Mouse (Mus musculus): ENCODE measurements around the gene Klrb1b. TPM values are rescaled to one million over a fixed set of nuclear protein-coding genes. Genes with fewer than 3 reads are reported as not detected.
"Not testable (repeated sequence)": the region's sequence is repeated elsewhere in the genome, so short reads cannot be mapped to it uniquely, and the experiment has no call there.

Klrb1b gene
- polyA plus RNA-seq, 1 experiment from 2014 or later, result 0.46 TPM

GRCm38 (mm10) chr6:128798772-128799143, 27.4 kb downstream of the Klrb1b start:
- peaks cover 14% of the 10 kb centered on the region for H3K4me1 ChIP-seq (ENCODE audit: control insufficient read depth, low read depth, low read length)
- H3K9me3 ChIP-seq (replicated peaks; ENCODE audit: control insufficient read depth, low read length); H3K27me3 ChIP-seq (ENCODE audit: control insufficient read depth, insufficient read depth, low read depth, low read length); H3K36me3 ChIP-seq (ENCODE audit: control insufficient read depth, insufficient read depth): not testable (repeated sequence)
- peak overlapping the region; percentile 73 for H3K9ac ChIP-seq (ENCODE audit: low read depth, low read length)
- peak overlapping the region; percentile 84 for H3K4me2 ChIP-seq (ENCODE audit: low read depth, low read length)
- peak overlapping the region; percentile 73 for H3K4me3 ChIP-seq (ENCODE audit: low read depth, low read length)
- H3K27ac ChIP-seq (ENCODE audit: low read length), result peak overlapping the region; percentile 70
- 0% methylated on average over 20 of the region's 20 CpGs for WGBS (ENCODE audit: insufficient replicate concordance)
- ATAC-seq (ENCODE audit: low read depth), result peak; percentile 48

DNA sequence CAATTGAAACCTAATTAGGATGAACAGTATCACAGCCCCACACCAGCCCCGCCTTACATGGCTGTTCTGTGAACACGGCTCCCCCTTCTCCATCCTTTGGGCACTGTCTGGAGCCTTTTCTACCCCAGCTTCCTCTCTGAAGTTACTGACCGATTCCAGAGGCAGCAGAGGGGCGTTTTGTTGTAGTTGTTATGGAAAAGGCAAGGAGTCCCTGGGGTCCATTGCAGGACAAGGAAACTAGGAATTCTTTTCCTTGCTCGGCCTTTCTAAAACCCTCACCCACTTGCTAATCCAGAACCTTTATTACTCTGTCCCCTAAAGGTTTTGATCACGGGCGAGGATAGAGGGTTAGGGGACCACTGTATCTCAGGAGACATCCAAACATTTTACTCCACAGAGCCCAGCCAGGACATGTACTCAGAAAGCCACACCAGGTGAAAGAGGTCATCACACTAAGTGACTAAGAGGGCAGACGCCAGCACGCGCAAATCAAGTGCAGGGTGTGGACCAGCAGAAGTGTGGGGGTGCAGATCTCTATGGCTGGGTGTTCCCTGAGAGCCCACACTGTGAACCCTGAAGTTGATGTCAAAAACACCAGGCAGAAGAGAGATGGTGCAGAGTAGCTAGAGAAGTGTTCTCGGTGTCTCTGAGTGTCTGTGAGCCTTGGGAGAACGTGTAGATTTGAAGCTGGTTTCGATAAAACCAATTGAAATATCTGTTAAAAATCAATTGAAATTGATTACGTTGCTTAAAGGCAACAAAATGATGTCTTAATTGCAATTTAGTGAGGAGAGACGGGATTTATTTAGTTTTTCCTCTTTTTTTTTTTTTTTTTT, 28.0 kb downstream of the Klrb1b start:
- Histone ChIP-seq H3K27me3 (ENCODE audit: control insufficient read depth, insufficient read depth, low read depth, low read length) (no peaks in the 10 kb centered on the region), H3K4me2 (ENCODE audit: low read depth, low read length) (peak overlapping the region; percentile 84), H3K27ac (ENCODE audit: low read length) (0 out of 2 replicates have a peak overlapping the region, but pooled peaks have one; percentile 15), H3K9ac (ENCODE audit: low read depth, low read length) (peak overlapping the region; percentile 30; the same call in 1 of the 2 replicates), H3K4me3 (ENCODE audit: low read depth, low read length) (peak overlapping the region; percentile 73), H3K36me3 (ENCODE audit: control insufficient read depth, insufficient read depth) (no peaks in the 10 kb centered on the region), H3K4me1 (ENCODE audit: control insufficient read depth, low read depth, low read length) (peaks cover 14% of the 10 kb centered on the region), H3K9me3 (replicated peaks; ENCODE audit: control insufficient read depth, low read length) (no peaks in the 10 kb centered on the region)
- 17% methylated on average over 15 of the region's 15 CpGs for WGBS (ENCODE audit: insufficient replicate concordance)
- no peak for ATAC-seq (ENCODE audit: low read depth)

DNA sequence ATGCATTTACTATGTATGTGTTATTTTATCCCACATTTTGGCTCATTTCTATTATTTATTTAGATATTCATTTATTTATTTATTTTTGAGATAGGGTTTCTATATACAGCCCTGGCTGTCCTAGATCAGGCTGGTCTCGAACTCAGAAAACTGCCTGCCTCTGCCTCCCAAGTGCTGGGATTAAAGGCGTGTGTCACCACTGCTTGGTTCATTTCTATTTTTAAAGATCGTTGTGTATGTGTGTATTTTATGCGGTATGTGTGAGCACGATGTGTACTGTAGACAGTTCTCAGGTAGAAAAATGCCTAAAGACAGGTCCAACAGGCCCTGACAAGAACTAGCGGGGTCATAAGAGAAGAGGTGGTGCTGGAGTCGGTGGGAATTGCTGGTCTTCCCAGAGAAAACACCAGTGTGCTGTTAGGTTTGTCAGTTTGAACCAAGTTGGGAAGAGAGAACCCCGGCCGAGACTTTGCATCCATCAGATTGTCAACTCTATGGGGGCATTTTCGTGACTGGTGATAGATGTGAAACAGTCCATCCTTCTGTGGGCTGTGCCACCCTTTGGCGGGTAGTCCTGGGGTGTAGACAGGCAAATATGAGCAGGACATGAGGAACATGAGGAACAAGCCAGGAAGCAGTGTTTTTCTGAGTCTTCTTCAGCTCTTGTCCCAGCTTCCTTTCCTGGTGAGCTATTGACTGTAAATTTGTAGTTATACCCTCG, 28.8 kb downstream of the Klrb1b start:
- no peak overlapping the region for H3K4me3 ChIP-seq (ENCODE audit: low read depth, low read length)
- no peak overlapping the region for H3K9ac ChIP-seq (ENCODE audit: low read depth, low read length)
- no peak overlapping the region for H3K27ac ChIP-seq (ENCODE audit: low read length)
- no peak for ATAC-seq (ENCODE audit: low read depth)
- H3K4me1 ChIP-seq (ENCODE audit: control insufficient read depth, low read depth, low read length), result peaks cover 10% of the 10 kb centered on the region
- peak overlapping the region; percentile 84; the same call in 1 of the 2 replicates for H3K4me2 ChIP-seq (ENCODE audit: low read depth, low read length)
- no peaks in the 10 kb centered on the region for H3K36me3 ChIP-seq (ENCODE audit: control insufficient read depth, insufficient read depth)
- H3K9me3 ChIP-seq (replicated peaks; ENCODE audit: control insufficient read depth, low read length), result no peaks in the 10 kb centered on the region
- WGBS (ENCODE audit: insufficient replicate concordance), result 63% methylated on average over 12 of the region's 12 CpGs
- no peaks in the 10 kb centered on the region for H3K27me3 ChIP-seq (ENCODE audit: control insufficient read depth, insufficient read depth, low read depth, low read length)

GRCm38 (mm10) chr6:128796321-128796955, 29.7 kb downstream of the Klrb1b start:
- WGBS (ENCODE audit: insufficient replicate concordance), result 31% methylated on average over 8 of the region's 8 CpGs
- Histone ChIP-seq H3K9me3 (replicated peaks; ENCODE audit: control insufficient read depth, low read length) (no peaks in the 10 kb centered on the region), H3K27me3 (ENCODE audit: control insufficient read depth, insufficient read depth, low read depth, low read length) (no peaks in the 10 kb centered on the region), H3K4me2 (ENCODE audit: low read depth, low read length) (no peak overlapping the region), H3K9ac (ENCODE audit: low read depth, low read length) (no peak overlapping the region), H3K4me1 (ENCODE audit: control insufficient read depth, low read depth, low read length) (peaks cover 10% of the 10 kb centered on the region), H3K27ac (ENCODE audit: low read length) (no peak overlapping the region), H3K4me3 (ENCODE audit: low read depth, low read length) (no peak overlapping the region), H3K36me3 (ENCODE audit: control insufficient read depth, insufficient read depth) (no peaks in the 10 kb centered on the region)
- no peak for ATAC-seq (ENCODE audit: low read depth)

GRCm38 (mm10) chr6:128793734-128794133, 32.4 kb downstream of the Klrb1b start:
- Histone ChIP-seq H3K27ac (ENCODE audit: low read length) (no peak overlapping the region), H3K4me3 (ENCODE audit: low read depth, low read length) (no peak overlapping the region), H3K36me3 (ENCODE audit: control insufficient read depth, insufficient read depth) (no peaks in the 10 kb centered on the region), H3K4me2 (ENCODE audit: low read depth, low read length) (no peak overlapping the region), H3K27me3 (ENCODE audit: control insufficient read depth, insufficient read depth, low read depth, low read length) (no peaks in the 10 kb centered on the region), H3K9me3 (replicated peaks; ENCODE audit: control insufficient read depth, low read length) (no peaks in the 10 kb centered on the region), H3K4me1 (ENCODE audit: control insufficient read depth, low read depth, low read length) (peaks cover 7% of the 10 kb centered on the region), H3K9ac (ENCODE audit: low read depth, low read length) (no peak overlapping the region)
- ATAC-seq (ENCODE audit: low read depth), result no peak
- WGBS (ENCODE audit: insufficient replicate concordance), result 21% methylated on average over 6 of the region's 6 CpGs

DNA sequence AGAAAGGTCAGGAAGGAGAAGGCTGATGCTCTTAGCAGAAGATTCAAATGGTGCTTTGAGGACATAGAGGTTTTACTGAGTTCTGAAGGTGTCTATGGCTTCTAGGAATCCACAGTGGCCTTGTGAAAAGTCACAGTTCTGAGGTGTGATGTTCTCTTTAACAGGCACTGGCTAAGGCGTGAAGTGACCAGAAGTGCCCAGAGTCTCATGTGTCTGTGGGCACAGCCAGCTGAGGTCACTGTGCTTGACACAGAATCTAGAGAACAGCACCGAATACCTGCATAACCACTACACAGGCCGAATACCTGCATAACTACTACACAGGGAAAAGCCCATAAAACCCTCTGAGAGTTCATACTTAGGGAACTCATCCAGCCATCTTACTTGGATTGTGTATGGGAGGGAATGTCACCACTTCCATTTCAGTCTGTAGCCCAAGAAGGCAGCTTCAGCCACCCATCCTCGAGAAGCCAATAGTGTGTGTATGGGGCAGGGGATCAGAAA, 35.6 kb downstream of the Klrb1b start:
- H3K36me3 ChIP-seq (ENCODE audit: control insufficient read depth, insufficient read depth); H3K4me3 ChIP-seq (ENCODE audit: low read depth, low read length); H3K9ac ChIP-seq (ENCODE audit: low read depth, low read length); H3K9me3 ChIP-seq (replicated peaks; ENCODE audit: control insufficient read depth, low read length); H3K4me1 ChIP-seq (ENCODE audit: control insufficient read depth, low read depth, low read length); H3K27me3 ChIP-seq (ENCODE audit: control insufficient read depth, insufficient read depth, low read depth, low read length); H3K4me2 ChIP-seq (ENCODE audit: low read depth, low read length); ATAC-seq (ENCODE audit: low read depth); H3K27ac ChIP-seq (ENCODE audit: low read length): not testable (repeated sequence)
- WGBS (ENCODE audit: insufficient replicate concordance), result 61% methylated on average over 4 of the region's 4 CpGs

- H3K4me3 ChIP-seq (ENCODE audit: low read depth, low read length), result no peak within 1 kb of the TSS
- no peak for ATAC-seq (ENCODE audit: low read depth)
- H3K27ac ChIP-seq (ENCODE audit: low read length), result no peak within 1 kb of the TSS; the same call in 1 of the 2 replicates
- peaks cover 2% of the 10 kb centered on the region; the same call in 1 of the 2 replicates for H3K4me1 ChIP-seq (ENCODE audit: control insufficient read depth, low read depth, low read length)
- H3K9ac ChIP-seq (ENCODE audit: low read depth, low read length), result no peak within 1 kb of the TSS
- WGBS (ENCODE audit: insufficient replicate concordance), result 57% methylated on average over 2 of the region's 2 CpGs
- H3K4me2 ChIP-seq (ENCODE audit: low read depth, low read length), result no peak within 1 kb of the TSS
- H3K36me3 ChIP-seq (ENCODE audit: control insufficient read depth, insufficient read depth), result no peaks in the 10 kb centered on the region
- H3K27me3 ChIP-seq (ENCODE audit: control insufficient read depth, insufficient read depth, low read depth, low read length), result no peaks in the 10 kb centered on the region
- no peaks in the 10 kb centered on the region for H3K9me3 ChIP-seq (replicated peaks; ENCODE audit: control insufficient read depth, low read length)
Measured at GRCm38 (mm10) chr6:128789115-128789514, 37.0 kb downstream of the Klrb1b start, which contains the start of gene Klrb1c. Gene Klrb1c, minus strand, starts transcription at chr6:128789215.

GRCm38 (mm10) chr6:128788517-128788916, 37.6 kb downstream of the Klrb1b start:
- peaks cover 2% of the 10 kb centered on the region; the same call in 1 of the 2 replicates for H3K4me1 ChIP-seq (ENCODE audit: control insufficient read depth, low read depth, low read length)
- peak; percentile 23; the same call in 1 of the 2 replicates for ATAC-seq (ENCODE audit: low read depth)
- no peaks in the 10 kb centered on the region for H3K9me3 ChIP-seq (replicated peaks; ENCODE audit: control insufficient read depth, low read length)
- H3K9ac ChIP-seq (ENCODE audit: low read depth, low read length), result no peak overlapping the region
- no peak overlapping the region for H3K4me2 ChIP-seq (ENCODE audit: low read depth, low read length)
- H3K27me3 ChIP-seq (ENCODE audit: control insufficient read depth, insufficient read depth, low read depth, low read length), result no peaks in the 10 kb centered on the region
- no peaks in the 10 kb centered on the region for H3K36me3 ChIP-seq (ENCODE audit: control insufficient read depth, insufficient read depth)
- no peak overlapping the region; the same call in 1 of the 2 replicates for H3K27ac ChIP-seq (ENCODE audit: low read length)
- H3K4me3 ChIP-seq (ENCODE audit: low read depth, low read length), result no peak overlapping the region
- 55% methylated on average over 1 of the region's 1 CpGs for WGBS (ENCODE audit: insufficient replicate concordance)

Measured in liver, embryonic 16.5 days (tissue).